Mouse (Mus musculus): ENCODE results near the gene Arl6ip5.

The Arl6ip5 gene

DNA sequence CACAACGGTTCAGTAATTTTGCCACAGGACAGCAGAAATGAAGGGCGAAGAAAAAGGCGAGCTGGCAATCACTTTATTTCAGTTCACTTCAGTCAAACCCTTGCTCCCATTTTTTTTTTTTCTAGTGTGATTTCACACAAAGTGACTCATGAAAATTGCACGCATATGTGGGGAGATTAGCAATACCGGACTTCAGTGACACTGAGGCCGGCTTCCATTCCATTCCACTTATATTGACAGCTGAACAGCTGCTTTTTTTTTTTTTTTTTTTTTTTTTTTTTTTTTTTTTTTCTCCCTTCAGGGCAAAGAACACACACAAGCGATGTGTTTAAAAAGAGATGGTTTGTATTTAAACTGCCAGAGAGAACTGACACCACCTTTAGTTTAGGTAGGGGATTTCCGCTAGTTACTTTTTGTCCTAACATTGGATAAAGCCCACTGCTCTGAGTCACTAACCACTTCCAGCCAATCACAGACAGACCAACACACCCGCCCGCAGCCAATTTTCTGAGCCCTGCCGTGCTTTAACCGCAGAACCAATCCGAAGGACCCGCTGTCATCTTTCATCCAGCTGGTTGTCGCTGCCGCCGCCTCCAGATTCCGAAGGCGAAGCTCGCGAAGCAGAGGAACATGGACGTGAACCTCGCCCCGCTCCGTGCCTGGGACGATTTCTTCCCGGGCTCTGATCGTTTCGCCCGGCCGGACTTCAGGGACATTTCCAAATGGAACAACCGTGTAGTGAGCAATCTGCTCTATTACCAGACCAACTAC is at the start of gene Arl6ip5:
TSS of gene Arl6ip5 (plus strand) at position 499 of the 771 bp plus-strand sequence.
- peak; percentile 88 to 91 for DNase-seq

GRCm38 (mm10) chr6:97175716-97176115 is 34.8 kb upstream of the Arl6ip5 start:
- DNase-seq, result no peak

GRCm38 (mm10) chr6:97178491-97179366 is 31.8 kb upstream of the Arl6ip5 start, which contains the start of gene Tmf1:
Gene Tmf1, minus strand, starts transcription at chr6:97179122.
- DNase-seq, result peak; percentile 95 to 97

DNA sequence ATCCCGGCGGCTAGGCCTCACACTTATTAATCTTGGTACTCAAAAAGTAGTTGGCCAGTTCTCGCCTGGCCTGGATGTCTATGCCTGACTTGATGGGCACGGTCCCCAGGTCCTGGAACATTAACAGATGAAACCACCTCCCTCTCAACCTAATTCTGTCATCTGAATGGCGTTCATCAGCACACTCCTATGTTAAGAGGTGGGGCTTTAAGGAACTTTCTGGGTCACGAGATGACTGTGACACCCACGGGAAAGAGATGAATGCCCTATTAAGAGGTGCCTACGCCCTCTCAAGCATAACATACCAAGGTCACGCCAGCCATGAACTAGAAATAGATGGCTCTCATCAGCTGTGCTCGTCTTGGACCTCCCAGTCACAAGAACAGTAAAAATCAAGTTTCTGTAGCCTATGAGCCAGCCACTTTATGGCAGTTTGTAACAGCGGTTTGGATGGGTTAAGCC is 31.1 kb upstream of the Arl6ip5 start:
- DNase-seq, result no peak

- DNase-seq, result no peak
Measured at GRCm38 (mm10) chr6:97200437-97200836, 10.1 kb upstream of the Arl6ip5 start.

DNA sequence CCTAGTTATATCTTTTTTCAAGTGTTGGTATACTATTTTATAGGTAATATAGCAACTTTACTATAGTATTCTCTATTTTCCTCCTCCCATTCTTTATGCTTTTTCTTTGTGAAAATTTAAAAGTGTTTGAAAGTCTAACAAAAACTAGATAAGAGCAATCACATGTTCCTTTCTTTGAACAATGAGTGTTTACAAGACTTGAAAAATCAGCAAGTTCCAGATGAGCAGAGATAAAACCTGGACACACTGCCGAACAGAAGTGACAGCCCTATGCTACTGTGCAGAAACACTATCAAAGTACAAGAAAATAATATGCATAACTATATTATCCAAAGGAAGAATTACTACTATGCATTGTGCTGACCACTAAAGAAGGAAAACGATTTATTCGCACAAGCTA is 8.0 kb upstream of the Arl6ip5 start:
- DNase-seq, result no peak

DNA sequence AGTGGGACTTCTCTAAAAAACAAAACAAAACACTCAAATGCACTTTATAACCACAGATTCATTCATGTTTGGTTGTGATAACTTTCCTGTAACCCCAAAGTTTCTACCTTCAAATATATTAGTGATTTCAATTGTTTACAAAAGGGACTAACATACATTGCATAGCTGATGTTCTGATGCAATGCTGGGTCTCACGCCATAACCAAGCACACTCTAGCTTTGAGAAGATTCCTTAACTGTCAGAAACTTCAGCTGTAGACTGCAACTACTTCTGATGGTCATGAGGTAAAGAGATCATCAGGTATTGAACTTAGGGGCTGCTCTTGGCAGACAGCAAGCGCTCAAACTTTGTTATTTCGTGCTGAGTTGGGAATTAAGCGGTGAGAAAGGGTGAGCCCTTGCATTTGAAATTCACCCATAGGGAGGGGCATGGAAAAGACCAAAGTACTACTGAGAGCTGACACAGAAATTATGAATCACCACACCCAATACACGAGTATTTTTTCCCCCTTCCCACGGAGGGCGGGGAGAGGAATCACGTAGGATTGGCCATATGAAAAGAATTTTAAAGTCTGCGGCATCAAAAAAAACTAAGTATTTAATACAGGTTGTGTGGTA is 6.1 kb upstream of the Arl6ip5 start:
- no peak for DNase-seq

DNA sequence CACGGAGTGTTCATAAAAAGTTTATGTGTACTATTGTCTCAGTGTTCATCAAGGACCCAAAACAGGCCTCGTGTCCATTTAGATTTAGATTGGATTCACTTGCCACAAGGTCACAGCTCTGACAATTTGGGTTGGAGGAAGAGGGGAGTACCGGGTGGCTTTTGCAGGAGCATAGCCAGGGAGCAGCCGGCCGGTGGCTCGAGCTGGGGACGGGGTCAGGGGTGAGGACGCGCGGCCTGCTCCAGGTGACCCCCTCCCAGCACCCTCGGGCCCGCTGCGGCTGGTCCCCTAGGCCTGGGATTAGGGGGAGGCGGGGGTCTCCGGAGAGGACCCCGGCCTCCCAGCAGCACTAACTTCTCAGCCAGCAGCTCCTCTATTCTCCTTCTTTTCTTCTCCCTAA is 5.5 kb upstream of the Arl6ip5 start:
- peak; percentile 48 to 59 for DNase-seq

GRCm38 (mm10) chr6:97205439-97205885 is 5.0 kb upstream of the Arl6ip5 start, which contains the start of gene Uba3:
Gene Uba3, minus strand, starts transcription at chr6:97205647.
- peak; percentile 99 to 100 for DNase-seq

GRCm38 (mm10) chr6:97207085-97207484 is 3.4 kb upstream of the Arl6ip5 start:
- no peak for DNase-seq

GRCm38 (mm10) chr6:97208406-97208805 is 2.1 kb upstream of the Arl6ip5 start:
- DNase-seq, result no peak

DNA sequence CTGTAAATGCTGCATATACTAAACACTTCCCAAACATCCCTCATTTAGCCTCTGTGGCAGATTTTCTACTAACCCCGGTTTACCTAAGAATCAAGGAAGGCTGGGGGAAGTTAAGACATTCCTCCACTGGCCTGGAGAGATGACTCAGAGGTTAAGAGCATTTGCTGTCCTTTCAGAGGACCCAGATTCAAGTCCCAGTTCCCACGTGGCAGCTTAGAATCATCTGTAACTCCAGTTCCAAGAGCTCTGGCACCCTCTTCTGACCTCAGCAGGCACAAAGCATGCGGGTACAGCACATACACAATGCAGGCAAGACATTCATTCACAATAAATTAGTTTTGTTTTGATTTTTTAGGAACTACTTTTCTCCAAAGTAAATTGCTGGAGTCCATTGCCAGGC is 1.3 kb upstream of the Arl6ip5 start:
- no peak for DNase-seq

DNA sequence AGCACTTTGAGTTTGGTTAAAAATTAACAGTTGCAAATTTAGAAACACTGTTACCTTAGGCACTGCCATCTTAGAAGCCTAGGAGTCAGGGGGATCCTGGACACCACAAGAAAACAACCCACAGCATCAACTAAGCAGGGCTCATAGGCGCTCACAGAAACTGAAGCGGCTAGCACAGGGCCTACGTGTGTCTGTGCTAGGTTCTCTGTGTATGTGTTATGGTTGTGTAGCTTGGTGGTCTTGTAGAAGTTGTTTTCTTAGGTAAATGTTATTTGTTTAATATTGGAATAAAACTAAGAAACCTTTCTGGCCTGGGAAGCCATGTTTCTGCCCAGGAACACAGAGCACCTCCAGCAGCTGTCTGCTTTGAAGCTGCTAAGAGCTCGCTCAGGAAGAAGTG is 738 bp upstream of the Arl6ip5 start:
- DNase-seq, result no peak

GRCm38 (mm10) chr6:97210962-97211601 is 593 bp downstream of the Arl6ip5 start:
- DNase-seq, result peak in 1 of 2 experiments; percentile 45

GRCm38 (mm10) chr6:97211981-97212380 is 1.5 kb downstream of the Arl6ip5 start:
- DNase-seq, result peak; percentile 73 to 81

DNA sequence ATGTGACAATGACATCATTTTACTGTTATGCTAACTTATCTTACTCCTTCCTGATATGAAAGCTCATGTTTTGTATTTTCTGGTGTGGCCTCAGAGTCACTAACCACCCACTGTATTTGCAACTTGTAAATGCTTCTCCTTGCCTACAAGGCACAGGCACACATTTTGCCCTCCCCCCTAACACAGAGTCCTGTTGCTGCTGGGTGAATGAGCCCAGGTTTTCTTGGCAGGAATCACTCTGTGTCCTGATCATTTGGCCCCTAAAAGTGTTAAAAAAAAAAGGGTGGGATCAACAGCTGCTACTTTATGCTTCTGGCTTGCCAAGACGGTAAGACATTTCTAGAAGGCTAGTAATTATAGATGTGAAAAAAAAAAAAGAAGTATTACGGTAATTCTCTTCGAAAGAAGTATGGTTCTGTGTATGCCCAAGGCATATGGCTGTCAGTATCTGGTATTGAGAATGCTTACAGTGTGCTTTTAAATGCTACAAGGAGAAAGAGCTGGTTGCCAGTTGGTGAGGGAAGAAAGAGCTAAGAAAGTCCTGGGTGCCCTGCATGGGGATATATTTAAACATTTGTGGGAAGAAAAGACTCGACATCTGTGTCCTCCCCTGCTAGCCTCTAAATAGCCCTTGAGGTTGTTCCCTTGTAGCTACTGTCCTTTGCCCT is 5.8 kb downstream of the Arl6ip5 start:
- no peak for DNase-seq

DNA sequence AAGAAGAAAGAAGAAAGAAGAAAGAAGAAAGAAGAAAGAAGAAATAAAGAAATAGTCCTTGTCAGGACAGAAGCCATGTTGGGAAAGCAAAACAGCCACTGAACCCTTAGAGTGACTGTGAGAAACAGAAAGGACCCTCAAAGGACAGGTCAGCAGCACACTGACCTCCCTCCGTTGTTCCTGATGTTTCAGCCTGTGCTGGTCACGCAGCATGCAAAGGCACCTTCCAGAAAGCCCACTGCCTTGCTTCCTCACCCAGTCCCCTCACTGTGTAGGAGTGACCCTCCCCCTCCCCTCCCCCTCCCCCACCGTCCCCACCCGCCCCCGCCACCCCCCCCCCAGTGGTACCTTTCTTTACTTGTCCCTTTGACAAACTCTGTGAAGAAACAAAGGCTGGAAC is 10.2 kb downstream of the Arl6ip5 start:
- no peak for DNase-seq

GRCm38 (mm10) chr6:97221205-97222025 is 10.9 kb downstream of the Arl6ip5 start:
- no peak for DNase-seq

- DNase-seq, result no peak
Measured at GRCm38 (mm10) chr6:97222321-97222720, 11.8 kb downstream of the Arl6ip5 start.

DNA sequence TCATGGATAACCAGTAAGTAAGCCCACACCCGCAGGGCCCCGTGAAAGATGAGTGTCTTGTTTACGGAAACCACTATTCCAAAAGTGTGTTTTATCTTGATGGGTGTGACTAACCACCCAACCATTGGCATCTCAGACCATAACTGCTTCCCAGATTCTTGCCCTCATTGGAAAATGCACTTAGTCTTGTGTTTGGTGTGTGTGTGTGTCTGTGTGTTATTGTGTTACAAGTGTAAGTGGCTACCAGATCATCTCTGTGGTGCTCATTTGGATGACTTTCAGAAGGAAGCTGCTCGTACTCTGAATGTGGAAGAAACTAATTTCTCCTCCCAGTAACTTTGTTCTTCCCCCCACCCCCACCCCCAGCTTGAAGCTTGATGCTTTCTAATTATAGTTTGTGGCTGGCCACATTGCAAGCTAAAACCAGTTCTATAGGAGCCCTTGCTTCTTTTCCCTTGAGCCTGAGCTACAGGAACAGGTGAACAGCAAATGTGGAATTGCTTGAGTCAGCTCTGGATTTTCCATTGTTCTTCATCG is 12.5 kb downstream of the Arl6ip5 start:
- no peak for DNase-seq

DNA sequence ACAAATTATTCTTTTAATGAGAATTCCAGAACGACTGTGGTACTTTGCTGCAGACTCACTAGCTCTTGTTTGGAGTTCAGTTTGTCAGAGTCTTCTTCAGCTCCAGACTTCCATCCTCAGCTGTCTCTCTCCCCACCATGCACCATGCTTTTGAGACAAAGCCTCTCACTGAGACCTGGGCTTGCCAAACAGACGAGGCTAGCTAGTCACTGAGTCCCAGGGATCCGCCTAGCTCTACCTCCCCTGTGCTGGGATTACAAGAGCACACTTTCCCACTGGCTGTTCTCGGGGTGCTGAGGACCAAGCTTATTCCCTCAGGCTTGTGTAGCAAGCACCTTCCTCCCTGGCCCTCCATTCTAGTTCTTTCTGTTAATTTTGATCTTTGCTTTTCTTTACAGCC is 13.1 kb downstream of the Arl6ip5 start:
- DNase-seq, result no peak
